Mouse (Mus musculus): ENCODE data around the gene Parp14.

GRCm38 (mm10) chr16:35803723-35804122 is 67.6 kb downstream of the Parp14 start:
- TF ChIP-seq CTCF (IDR thresholded peaks at IDR 0.05; ENCODE audit: low read depth) (no peak), EP300 (IDR thresholded peaks at IDR 0.05; ENCODE audit: low read depth) (no peak)

Data from liver, embryonic 14.5 days (tissue).